Mouse (Mus musculus): ENCODE data around the gene Ccdc106. TPM values are rescaled to one million over a fixed set of nuclear protein-coding genes. Genes with fewer than 3 reads are reported as not detected.

The Ccdc106 gene
- polyA plus RNA-seq, 1 experiment from 2014 or later = 25.0 TPM

- peaks cover 47% of the 10 kb centered on the region for H3K36me3 ChIP-seq (ENCODE audit: control insufficient read depth, insufficient read depth, low read length)
- no peak overlapping the region for H3K4me2 ChIP-seq (replicated peaks; ENCODE audit: low read depth, low read length)
- 95% methylated on average over 17 of the region's 17 CpGs for WGBS
- no peaks in the 10 kb centered on the region for H3K4me1 ChIP-seq (ENCODE audit: control insufficient read depth, insufficient read depth, low read length)
- ATAC-seq (ENCODE audit: insufficient number of reproducible peaks, insufficient read depth, low FRiP score, low read depth) = no peak
- H3K27ac ChIP-seq (ENCODE audit: low read length) = no peak overlapping the region
- H3K4me3 ChIP-seq (ENCODE audit: low read depth, low read length) = no peak overlapping the region
- H3K27me3 ChIP-seq (ENCODE audit: control insufficient read depth, insufficient read depth, low read length) = no peaks in the 10 kb centered on the region
- no peak overlapping the region for H3K9ac ChIP-seq (replicated peaks; ENCODE audit: low read depth, low read length)
- peaks cover 20% of the 10 kb centered on the region for H3K9me3 ChIP-seq (ENCODE audit: control insufficient read depth, low read depth, low read length)
Observed at GRCm38 (mm10) chr7:5035628-5036027, 15.3 kb downstream of the Ccdc106 start.

- WGBS = 91% methylated on average over 9 of the region's 9 CpGs
- H3K9ac ChIP-seq (replicated peaks; ENCODE audit: low read depth, low read length) = no peak overlapping the region
Observed at GRCm38 (mm10) chr7:5036136-5036535, 15.8 kb downstream of the Ccdc106 start.

GRCm38 (mm10) chr7:5037026-5037425 is 16.7 kb downstream of the Ccdc106 start:
- ATAC-seq (ENCODE audit: insufficient number of reproducible peaks, insufficient read depth, low FRiP score, low read depth) = no peak
- H3K4me2 ChIP-seq (replicated peaks; ENCODE audit: low read depth, low read length) = no peak overlapping the region
- peaks cover 33% of the 10 kb centered on the region for H3K36me3 ChIP-seq (ENCODE audit: control insufficient read depth, insufficient read depth, low read length)
- H3K9me3 ChIP-seq (ENCODE audit: control insufficient read depth, low read depth, low read length) = peaks cover 6% of the 10 kb centered on the region; the same call in 1 of the 2 replicates
- no peaks in the 10 kb centered on the region for H3K4me1 ChIP-seq (ENCODE audit: control insufficient read depth, insufficient read depth, low read length)
- H3K27ac ChIP-seq (ENCODE audit: low read length) = no peak overlapping the region
- H3K4me3 ChIP-seq (ENCODE audit: low read depth, low read length) = no peak overlapping the region
- no peak overlapping the region for H3K9ac ChIP-seq (replicated peaks; ENCODE audit: low read depth, low read length)
- 92% methylated on average over 7 of the region's 7 CpGs for WGBS
- no peaks in the 10 kb centered on the region for H3K27me3 ChIP-seq (ENCODE audit: control insufficient read depth, insufficient read depth, low read length)

More at GRCm38 (mm10) chr7:5036136-5036535, 15.8 kb downstream of the Ccdc106 start:
- no peak overlapping the region for H3K27ac ChIP-seq (ENCODE audit: low read length)
- peaks cover 15% of the 10 kb centered on the region for H3K9me3 ChIP-seq (ENCODE audit: control insufficient read depth, low read depth, low read length)
- H3K4me3 ChIP-seq (ENCODE audit: low read depth, low read length) = no peak overlapping the region
- no peaks in the 10 kb centered on the region for H3K4me1 ChIP-seq (ENCODE audit: control insufficient read depth, insufficient read depth, low read length)
- no peak overlapping the region for H3K4me2 ChIP-seq (replicated peaks; ENCODE audit: low read depth, low read length)
- H3K36me3 ChIP-seq (ENCODE audit: control insufficient read depth, insufficient read depth, low read length) = peaks cover 41% of the 10 kb centered on the region
- ATAC-seq (ENCODE audit: insufficient number of reproducible peaks, insufficient read depth, low FRiP score, low read depth) = no peak
- H3K27me3 ChIP-seq (ENCODE audit: control insufficient read depth, insufficient read depth, low read length) = no peaks in the 10 kb centered on the region

GRCm38 (mm10) chr7:5037467-5037866 is 17.1 kb downstream of the Ccdc106 start:
- peak overlapping the region; percentile 44 for H3K4me2 ChIP-seq (replicated peaks; ENCODE audit: low read depth, low read length)
- H3K9me3 ChIP-seq (ENCODE audit: control insufficient read depth, low read depth, low read length) = peaks cover 1% of the 10 kb centered on the region; the same call in 1 of the 2 replicates
- H3K36me3 ChIP-seq (ENCODE audit: control insufficient read depth, insufficient read depth, low read length) = peaks cover 28% of the 10 kb centered on the region
- WGBS = 87% methylated on average over 8 of the region's 8 CpGs
- H3K27me3 ChIP-seq (ENCODE audit: control insufficient read depth, insufficient read depth, low read length) = no peaks in the 10 kb centered on the region
- peak overlapping the region; percentile 95 for H3K27ac ChIP-seq (ENCODE audit: low read length)
- H3K4me1 ChIP-seq (ENCODE audit: control insufficient read depth, insufficient read depth, low read length) = no peaks in the 10 kb centered on the region
- ATAC-seq (ENCODE audit: insufficient number of reproducible peaks, insufficient read depth, low FRiP score, low read depth) = no peak
- peak overlapping the region; percentile 57 for H3K4me3 ChIP-seq (ENCODE audit: low read depth, low read length)
- H3K9ac ChIP-seq (replicated peaks; ENCODE audit: low read depth, low read length) = no peak overlapping the region

GRCm38 (mm10) chr7:5038109-5038732 is 17.9 kb downstream of the Ccdc106 start, which contains the start of gene Zfp784:
Gene Zfp784 (minus strand): TSS chr7:5038446.
- H3K36me3 ChIP-seq (ENCODE audit: control insufficient read depth, insufficient read depth, low read length) = peaks cover 21% of the 10 kb centered on the region
- H3K27me3 ChIP-seq (ENCODE audit: control insufficient read depth, insufficient read depth, low read length) = no peaks in the 10 kb centered on the region
- under 1% methylated on average over 48 of the region's 48 CpGs for WGBS
- H3K27ac ChIP-seq (ENCODE audit: low read length) = peak within 1 kb of the TSS; percentile 95
- H3K4me3 ChIP-seq (ENCODE audit: low read depth, low read length) = peak within 1 kb of the TSS; percentile 57
- peak within 1 kb of the TSS; percentile 63 for H3K9ac ChIP-seq (replicated peaks; ENCODE audit: low read depth, low read length)
- H3K4me1 ChIP-seq (ENCODE audit: control insufficient read depth, insufficient read depth, low read length) = no peaks in the 10 kb centered on the region
- H3K4me2 ChIP-seq (replicated peaks; ENCODE audit: low read depth, low read length) = peak within 1 kb of the TSS; percentile 44
- ATAC-seq (ENCODE audit: insufficient number of reproducible peaks, insufficient read depth, low FRiP score, low read depth) = peak; percentile 96
- no peaks in the 10 kb centered on the region; the same call in 1 of the 2 replicates for H3K9me3 ChIP-seq (ENCODE audit: control insufficient read depth, low read depth, low read length)

GRCm38 (mm10) chr7:5038940-5039339 is 18.6 kb downstream of the Ccdc106 start:
- no peaks in the 10 kb centered on the region for H3K27me3 ChIP-seq (ENCODE audit: control insufficient read depth, insufficient read depth, low read length)
- peaks cover 15% of the 10 kb centered on the region; the same call in 1 of the 2 replicates for H3K36me3 ChIP-seq (ENCODE audit: control insufficient read depth, insufficient read depth, low read length)
- H3K4me1 ChIP-seq (ENCODE audit: control insufficient read depth, insufficient read depth, low read length) = no peaks in the 10 kb centered on the region
- H3K27ac ChIP-seq (ENCODE audit: low read length) = peak overlapping the region; percentile 95; the same call in 1 of the 2 replicates
- H3K9me3 ChIP-seq (ENCODE audit: control insufficient read depth, low read depth, low read length) = no peaks in the 10 kb centered on the region; the same call in 1 of the 2 replicates
- 29% methylated on average over 5 of the region's 5 CpGs for WGBS
- H3K9ac ChIP-seq (replicated peaks; ENCODE audit: low read depth, low read length) = peak overlapping the region; percentile 63; the same call in 1 of the 2 replicates
- H3K4me3 ChIP-seq (ENCODE audit: low read depth, low read length) = peak overlapping the region; percentile 57
- H3K4me2 ChIP-seq (replicated peaks; ENCODE audit: low read depth, low read length) = peak overlapping the region; percentile 44
- ATAC-seq (ENCODE audit: insufficient number of reproducible peaks, insufficient read depth, low FRiP score, low read depth) = no peak

- ATAC-seq (ENCODE audit: insufficient number of reproducible peaks, insufficient read depth, low FRiP score, low read depth) = no peak
- no peak overlapping the region for H3K4me2 ChIP-seq (replicated peaks; ENCODE audit: low read depth, low read length)
- no peak overlapping the region for H3K27ac ChIP-seq (ENCODE audit: low read length)
- H3K9ac ChIP-seq (replicated peaks; ENCODE audit: low read depth, low read length) = no peak overlapping the region
- no peak overlapping the region for H3K4me3 ChIP-seq (ENCODE audit: low read depth, low read length)
- no peaks in the 10 kb centered on the region for H3K9me3 ChIP-seq (ENCODE audit: control insufficient read depth, low read depth, low read length)
- 77% methylated on average over 2 of the region's 2 CpGs for WGBS
- no peaks in the 10 kb centered on the region for H3K4me1 ChIP-seq (ENCODE audit: control insufficient read depth, insufficient read depth, low read length)
- H3K27me3 ChIP-seq (ENCODE audit: control insufficient read depth, insufficient read depth, low read length) = no peaks in the 10 kb centered on the region
- no peaks in the 10 kb centered on the region for H3K36me3 ChIP-seq (ENCODE audit: control insufficient read depth, insufficient read depth, low read length)
Observed at GRCm38 (mm10) chr7:5044981-5045380, 24.6 kb downstream of the Ccdc106 start.

GRCm38 (mm10) chr7:5046112-5046511 is 25.8 kb downstream of the Ccdc106 start:
- H3K27ac ChIP-seq (ENCODE audit: low read length) = no peak overlapping the region
- ATAC-seq (ENCODE audit: insufficient number of reproducible peaks, insufficient read depth, low FRiP score, low read depth) = no peak
- no peaks in the 10 kb centered on the region for H3K4me1 ChIP-seq (ENCODE audit: control insufficient read depth, insufficient read depth, low read length)
- H3K36me3 ChIP-seq (ENCODE audit: control insufficient read depth, insufficient read depth, low read length) = no peaks in the 10 kb centered on the region
- H3K9ac ChIP-seq (replicated peaks; ENCODE audit: low read depth, low read length) = no peak overlapping the region
- H3K4me2 ChIP-seq (replicated peaks; ENCODE audit: low read depth, low read length) = no peak overlapping the region
- no peaks in the 10 kb centered on the region for H3K27me3 ChIP-seq (ENCODE audit: control insufficient read depth, insufficient read depth, low read length)
- no peak overlapping the region for H3K4me3 ChIP-seq (ENCODE audit: low read depth, low read length)
- no peaks in the 10 kb centered on the region for H3K9me3 ChIP-seq (ENCODE audit: control insufficient read depth, low read depth, low read length)
- WGBS = 75% methylated on average over 2 of the region's 2 CpGs
